Mouse (Mus musculus) heart, adult 2 months (tissue): ENCODE measurements around the gene Spns1.

Experiments used
- CTCF ChIP-seq: fragments of 200-600 bp; IDR thresholded peaks from 2 replicates; pipeline ENCODE4 v1.8.1; 2022; ENCODE audit warnings: antibody characterized with exemption, mild to moderate bottlenecking, moderate library complexity
- POLR2A ChIP-seq: fragments of 200-500 bp; IDR thresholded peaks from 2 replicates; pipeline ENCODE4 v1.6.1; 2011; ENCODE audit warnings: mild to moderate bottlenecking, low read depth, low read length, control low read depth; ENCODE audit not compliant: insufficient read depth

GRCm38 (mm10) chr7:126345557-126345956 is 31.7 kb downstream of the Spns1 start:
- TF ChIP-seq POLR2A (no peak), CTCF (no peak)
